Mouse (Mus musculus): ENCODE data around the gene A630001G21Rik. TPM values are rescaled to one million over a fixed set of nuclear protein-coding genes. Genes with fewer than 3 reads are reported as not detected.
A peak's percentile ranks its signal among the peaks of the same experiment; 100 is the strongest.

The A630001G21Rik gene
- polyA plus RNA-seq, 1 experiment from 2014 or later, result 1.0 TPM

GRCm38 (mm10) chr1:85799776-85800175 is 21.3 kb upstream of the A630001G21Rik start:
- H3K9me3 ChIP-seq, result no peaks in the 10 kb centered on the region
- no peak overlapping the region for H3K9ac ChIP-seq (replicated peaks)
- peaks cover 19% of the 10 kb centered on the region for H3K36me3 ChIP-seq
- WGBS, result 66% methylated on average over 1 of the region's 1 CpGs
- H3K27ac ChIP-seq, result no peak overlapping the region
- peaks cover 8% of the 10 kb centered on the region; the same call in 1 of the 2 replicates for H3K4me1 ChIP-seq (replicated peaks)
- no peaks in the 10 kb centered on the region for H3K27me3 ChIP-seq
- H3K4me3 ChIP-seq (replicated peaks), result no peak overlapping the region
- ATAC-seq (ENCODE audit: insufficient number of reproducible peaks, insufficient read depth, low FRiP score, low TSS enrichment, low read depth), result no peak
- H3K4me2 ChIP-seq, result no peak overlapping the region

GRCm38 (mm10) chr1:85795196-85795595 is 16.8 kb upstream of the A630001G21Rik start:
- 71% methylated on average over 3 of the region's 3 CpGs for WGBS
- H3K36me3 ChIP-seq, result peaks cover 15% of the 10 kb centered on the region; the same call in 1 of the 2 replicates
- H3K27me3 ChIP-seq, result no peaks in the 10 kb centered on the region; the same call in 1 of the 2 replicates
- H3K4me3 ChIP-seq (replicated peaks), result no peak overlapping the region
- no peak overlapping the region for H3K27ac ChIP-seq
- H3K4me2 ChIP-seq, result no peak overlapping the region
- peaks cover 11% of the 10 kb centered on the region; the same call in 1 of the 2 replicates for H3K4me1 ChIP-seq (replicated peaks)
- no peaks in the 10 kb centered on the region for H3K9me3 ChIP-seq
- no peak overlapping the region for H3K9ac ChIP-seq (replicated peaks)
- ATAC-seq (ENCODE audit: insufficient number of reproducible peaks, insufficient read depth, low FRiP score, low TSS enrichment, low read depth), result no peak

- Histone ChIP-seq H3K36me3 (peaks cover 15% of the 10 kb centered on the region; the same call in 1 of the 2 replicates), H3K4me1 (replicated peaks) (peaks cover 11% of the 10 kb centered on the region; the same call in 1 of the 2 replicates), H3K27ac (peak overlapping the region; percentile 95), H3K9me3 (no peaks in the 10 kb centered on the region), H3K27me3 (no peaks in the 10 kb centered on the region; the same call in 1 of the 2 replicates), H3K4me2 (peak overlapping the region; percentile 75), H3K9ac (replicated peaks) (peak overlapping the region; percentile 96), H3K4me3 (replicated peaks) (peak overlapping the region; percentile 96)
- ATAC-seq (ENCODE audit: insufficient number of reproducible peaks, insufficient read depth, low FRiP score, low TSS enrichment, low read depth), result no peak
- WGBS, result under 1% methylated on average over 38 of the region's 38 CpGs
Observed at GRCm38 (mm10) chr1:85794106-85794771, 15.8 kb upstream of the A630001G21Rik start.

- H3K4me3 ChIP-seq (replicated peaks), result peak within 1 kb of the TSS; percentile 96
- H3K36me3 ChIP-seq, result peaks cover 15% of the 10 kb centered on the region; the same call in 1 of the 2 replicates
- no peaks in the 10 kb centered on the region; the same call in 1 of the 2 replicates for H3K27me3 ChIP-seq
- peak within 1 kb of the TSS; percentile 75 for H3K4me2 ChIP-seq
- peaks cover 11% of the 10 kb centered on the region; the same call in 1 of the 2 replicates for H3K4me1 ChIP-seq (replicated peaks)
- H3K9ac ChIP-seq (replicated peaks), result peak within 1 kb of the TSS; percentile 96
- peak within 1 kb of the TSS; percentile 95 for H3K27ac ChIP-seq
- WGBS, result under 1% methylated on average over 106 of the region's 118 CpGs
- ATAC-seq (ENCODE audit: insufficient number of reproducible peaks, insufficient read depth, low FRiP score, low TSS enrichment, low read depth), result peak; percentile 91
- H3K9me3 ChIP-seq, result no peaks in the 10 kb centered on the region
Observed at GRCm38 (mm10) chr1:85793208-85794105, 15.0 kb upstream of the A630001G21Rik start, which contains the start of gene Cab39. Gene Cab39, plus strand, starts transcription at chr1:85793441.

GRCm38 (mm10) chr1:85791476-85791875 is 13.0 kb upstream of the A630001G21Rik start:
- peaks cover 5% of the 10 kb centered on the region; the same call in 1 of the 2 replicates for H3K36me3 ChIP-seq
- no peak overlapping the region for H3K4me3 ChIP-seq (replicated peaks)
- no peaks in the 10 kb centered on the region for H3K9me3 ChIP-seq
- no peak for ATAC-seq (ENCODE audit: insufficient number of reproducible peaks, insufficient read depth, low FRiP score, low TSS enrichment, low read depth)
- no peak overlapping the region for H3K27ac ChIP-seq
- no peak overlapping the region for H3K4me2 ChIP-seq
- no peaks in the 10 kb centered on the region; the same call in 1 of the 2 replicates for H3K27me3 ChIP-seq
- H3K9ac ChIP-seq (replicated peaks), result no peak overlapping the region
- WGBS, result 86% methylated on average over 3 of the region's 3 CpGs
- 0 out of 2 replicates have a peak, but pooled peaks cover 7% of the 10 kb centered on the region for H3K4me1 ChIP-seq (replicated peaks)

- H3K4me2 ChIP-seq, result no peak overlapping the region
- no peaks in the 10 kb centered on the region; the same call in 1 of the 2 replicates for H3K27me3 ChIP-seq
- H3K27ac ChIP-seq, result no peak overlapping the region
- no peaks in the 10 kb centered on the region for H3K9me3 ChIP-seq
- H3K36me3 ChIP-seq, result no peaks in the 10 kb centered on the region
- H3K9ac ChIP-seq (replicated peaks), result no peak overlapping the region
- no peak for ATAC-seq (ENCODE audit: insufficient number of reproducible peaks, insufficient read depth, low FRiP score, low TSS enrichment, low read depth)
- WGBS, result 61% methylated on average over 3 of the region's 3 CpGs
- 0 out of 2 replicates have a peak, but pooled peaks cover 7% of the 10 kb centered on the region for H3K4me1 ChIP-seq (replicated peaks)
- no peak overlapping the region for H3K4me3 ChIP-seq (replicated peaks)
Observed at GRCm38 (mm10) chr1:85790565-85790964, 12.1 kb upstream of the A630001G21Rik start.

GRCm38 (mm10) chr1:85779428-85780180 is 1.2 kb upstream of the A630001G21Rik start:
- ATAC-seq (ENCODE audit: insufficient number of reproducible peaks, insufficient read depth, low FRiP score, low TSS enrichment, low read depth), result no peak
- no peaks in the 10 kb centered on the region for H3K9me3 ChIP-seq
- 76% methylated on average over 4 of the region's 4 CpGs for WGBS
- no peaks in the 10 kb centered on the region for H3K4me1 ChIP-seq (replicated peaks)
- no peak overlapping the region for H3K4me3 ChIP-seq (replicated peaks)
- H3K27me3 ChIP-seq, result 0 out of 2 replicates have a peak, but pooled peaks cover 3% of the 10 kb centered on the region
- H3K4me2 ChIP-seq, result no peak overlapping the region
- H3K9ac ChIP-seq (replicated peaks), result no peak overlapping the region
- no peak overlapping the region for H3K27ac ChIP-seq
- no peaks in the 10 kb centered on the region for H3K36me3 ChIP-seq

GRCm38 (mm10) chr1:85779012-85779411 is 569 bp upstream of the A630001G21Rik start:
- no peak overlapping the region for H3K9ac ChIP-seq (replicated peaks)
- no peak for ATAC-seq (ENCODE audit: insufficient number of reproducible peaks, insufficient read depth, low FRiP score, low TSS enrichment, low read depth)
- H3K9me3 ChIP-seq, result no peaks in the 10 kb centered on the region
- H3K27me3 ChIP-seq, result 0 out of 2 replicates have a peak, but pooled peaks cover 3% of the 10 kb centered on the region
- no peaks in the 10 kb centered on the region for H3K36me3 ChIP-seq
- no peaks in the 10 kb centered on the region for H3K4me1 ChIP-seq (replicated peaks)
- H3K4me3 ChIP-seq (replicated peaks), result no peak overlapping the region
- H3K27ac ChIP-seq, result no peak overlapping the region
- H3K4me2 ChIP-seq, result no peak overlapping the region
- WGBS, result 62% methylated on average over 3 of the region's 3 CpGs

GRCm38 (mm10) chr1:85776154-85776553 is 2.3 kb downstream of the A630001G21Rik start:
- 46% methylated on average over 10 of the region's 10 CpGs for WGBS
- H3K27ac ChIP-seq, result no peak overlapping the region
- no peaks in the 10 kb centered on the region for H3K4me1 ChIP-seq (replicated peaks)
- H3K4me3 ChIP-seq (replicated peaks), result no peak overlapping the region
- H3K9ac ChIP-seq (replicated peaks), result no peak overlapping the region
- H3K9me3 ChIP-seq, result no peaks in the 10 kb centered on the region
- H3K27me3 ChIP-seq, result 0 out of 2 replicates have a peak, but pooled peaks cover 3% of the 10 kb centered on the region
- H3K4me2 ChIP-seq, result no peak overlapping the region
- no peaks in the 10 kb centered on the region for H3K36me3 ChIP-seq
- no peak for ATAC-seq (ENCODE audit: insufficient number of reproducible peaks, insufficient read depth, low FRiP score, low TSS enrichment, low read depth)

GRCm38 (mm10) chr1:85775136-85775535 is 3.3 kb downstream of the A630001G21Rik start:
- WGBS, result 88% methylated on average over 7 of the region's 7 CpGs
- no peak overlapping the region for H3K4me2 ChIP-seq

More at GRCm38 (mm10) chr1:85775136-85775535, 3.3 kb downstream of the A630001G21Rik start:
- Histone ChIP-seq H3K4me1 (replicated peaks) (no peaks in the 10 kb centered on the region), H3K36me3 (no peaks in the 10 kb centered on the region), H3K4me3 (replicated peaks) (no peak overlapping the region), H3K27me3 (0 out of 2 replicates have a peak, but pooled peaks cover 3% of the 10 kb centered on the region), H3K27ac (no peak overlapping the region), H3K9ac (replicated peaks) (no peak overlapping the region), H3K9me3 (no peaks in the 10 kb centered on the region)
- no peak for ATAC-seq (ENCODE audit: insufficient number of reproducible peaks, insufficient read depth, low FRiP score, low TSS enrichment, low read depth)
